Mouse (Mus musculus) frontal cortex, postnatal 14 days (tissue): Measurements from ENCODE around the gene Olfr145.
A peak's percentile ranks its signal among the peaks of the same experiment; 100 is the strongest.

ENCODE experiments used
- DNase-seq, 2 experiments: peaks; one replicate each; pipeline ENCODE4 v3.0.0; 2022; ENCODE audit warnings: low spot score in 2 of 2

Gene Olfr145

DNA sequence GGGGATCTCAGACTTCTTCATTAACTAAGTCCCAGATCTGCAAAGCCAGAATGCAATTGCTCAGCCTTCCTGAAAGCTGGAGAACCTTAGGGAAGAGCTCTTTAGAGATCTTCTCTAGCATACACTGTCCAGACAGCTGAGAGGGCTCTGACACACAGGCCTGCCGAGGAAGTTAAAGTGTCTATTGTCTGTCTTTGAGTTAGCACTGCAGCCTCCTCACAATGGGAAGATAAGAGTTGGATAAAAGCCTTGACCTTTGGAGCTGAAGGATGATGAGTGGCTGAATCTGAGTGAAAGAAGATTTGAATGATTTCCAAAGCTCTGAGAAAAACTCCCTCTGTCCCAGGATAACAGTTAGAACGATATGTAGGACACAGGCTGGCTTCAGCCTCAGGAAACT is at the start of gene Olfr145:
TSS of gene Olfr145 (plus strand) at position 64 of the 400 bp plus-strand sequence.
- DNase-seq, result no peak

DNA sequence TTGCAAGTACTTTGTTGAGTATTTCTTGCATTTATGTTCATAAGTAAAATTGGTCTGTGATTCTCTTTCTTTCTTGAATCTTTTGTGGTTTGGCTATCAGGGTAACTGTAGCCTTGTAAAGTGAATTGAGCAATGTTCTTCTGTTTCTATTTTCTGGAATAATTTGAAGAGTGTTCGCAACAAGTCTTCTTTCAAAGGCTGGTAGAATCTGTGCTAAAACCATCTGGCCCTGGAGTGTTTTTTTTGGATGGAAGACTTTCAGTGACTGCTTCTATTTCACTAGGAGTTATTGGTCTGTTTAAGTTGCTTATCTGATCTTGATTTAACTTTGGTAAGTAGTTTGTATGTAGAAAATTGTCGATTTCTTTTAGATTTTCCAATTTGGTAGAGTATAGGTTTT is 47.3 kb upstream of the Olfr145 start:
- DNase-seq, result no peak

DNA sequence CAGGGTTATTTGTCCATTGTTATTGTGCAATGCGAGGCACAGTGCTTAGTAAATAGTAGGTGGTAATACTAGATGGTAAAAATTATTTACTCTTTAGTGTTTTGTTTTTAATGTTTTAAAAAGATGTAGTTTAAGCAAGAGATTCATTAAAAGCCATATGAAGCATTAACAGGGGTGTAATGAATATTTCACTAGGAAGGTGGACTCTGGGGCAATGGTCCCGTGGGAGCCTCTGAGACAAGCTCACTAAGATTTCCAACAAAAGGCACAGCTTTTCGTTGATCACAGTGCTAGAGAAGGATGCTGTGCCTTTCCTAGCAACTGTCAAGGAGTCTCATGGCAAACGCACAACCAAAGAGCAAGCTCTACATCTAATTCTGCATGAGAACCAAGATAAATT is 42.6 kb upstream of the Olfr145 start, which contains the start of gene Olfr877:
TSS of gene Olfr877 (plus strand) at position 301 of the 400 bp plus-strand sequence.
- DNase-seq, result no peak

DNA sequence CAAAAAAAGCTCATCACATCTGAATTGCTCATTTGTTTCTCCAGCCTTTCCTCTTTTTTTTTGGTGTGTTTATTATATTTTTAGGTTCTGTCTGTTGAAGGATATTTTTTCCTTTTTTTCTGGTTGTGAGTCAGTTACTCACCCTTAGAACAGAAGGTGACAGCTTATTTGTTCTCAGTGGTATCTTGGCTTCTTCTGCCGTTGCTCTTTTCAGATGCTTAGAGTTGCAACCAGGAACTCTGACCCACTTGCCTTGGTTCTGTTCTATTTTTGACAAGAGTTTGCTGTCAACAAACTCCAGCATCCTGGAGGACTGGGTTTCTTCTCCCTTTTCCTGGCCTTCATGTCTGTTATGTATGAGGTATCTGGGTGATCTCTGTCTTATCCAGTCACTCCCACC is 33.2 kb upstream of the Olfr145 start:
- DNase-seq, result no peak

DNA sequence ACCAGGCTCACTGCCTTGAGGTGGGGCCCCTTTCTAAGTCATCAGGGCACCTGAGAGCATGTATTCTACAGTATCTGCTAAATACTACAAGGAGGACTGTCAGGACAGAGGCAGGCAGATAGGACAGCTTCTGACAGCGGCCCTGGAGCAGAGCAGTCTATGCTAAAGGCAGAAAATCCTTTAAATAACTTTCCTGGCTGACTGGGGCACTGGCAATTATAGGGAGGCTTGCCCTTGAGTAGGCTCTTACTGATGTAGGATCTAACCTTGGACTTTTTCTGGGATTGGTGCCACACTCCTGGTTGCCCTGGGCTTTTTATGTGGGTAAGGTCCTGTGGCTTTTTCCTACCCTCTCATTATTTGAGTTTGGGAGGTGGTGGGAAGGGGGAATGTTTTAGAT is 26.3 kb upstream of the Olfr145 start:
- no peak for DNase-seq

DNA sequence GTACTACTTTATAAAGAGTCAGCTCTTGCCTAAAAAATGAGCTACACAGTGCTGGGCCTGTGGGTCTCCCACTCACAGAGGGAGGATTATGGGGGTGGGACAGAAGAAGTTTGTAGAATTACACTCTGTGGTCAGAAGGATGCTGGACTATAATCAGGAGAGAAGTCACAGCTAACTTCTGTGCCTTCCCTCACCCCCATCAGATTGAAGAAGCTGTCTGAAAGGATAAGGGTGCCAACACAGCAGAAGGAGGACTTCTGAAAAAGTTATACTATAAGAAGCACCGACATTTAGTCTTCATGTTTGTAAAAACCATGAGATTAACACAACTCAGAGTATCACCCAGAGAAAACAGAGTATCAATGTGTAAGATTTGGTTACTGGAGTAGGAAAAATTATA is 25.4 kb upstream of the Olfr145 start:
- no peak for DNase-seq

DNA sequence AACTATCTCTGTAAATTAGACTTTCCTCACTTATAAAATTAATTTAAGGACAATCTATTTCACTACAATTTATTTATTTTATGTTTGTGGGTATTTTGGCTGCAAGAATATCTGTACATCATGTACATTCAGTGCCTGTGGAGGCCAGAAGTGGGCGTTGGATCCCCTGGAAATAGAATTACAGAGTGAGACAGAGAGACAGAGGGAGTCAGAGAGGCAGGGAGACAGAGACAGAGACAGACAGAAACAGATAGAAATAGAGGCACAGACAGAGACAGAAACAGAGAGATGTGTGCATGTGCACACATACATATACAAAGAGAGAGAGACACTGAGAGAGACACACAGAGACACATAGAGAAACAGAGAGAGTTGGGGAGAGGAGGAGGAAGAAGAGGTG is 25.0 kb upstream of the Olfr145 start:
- DNase-seq, result no peak

DNA sequence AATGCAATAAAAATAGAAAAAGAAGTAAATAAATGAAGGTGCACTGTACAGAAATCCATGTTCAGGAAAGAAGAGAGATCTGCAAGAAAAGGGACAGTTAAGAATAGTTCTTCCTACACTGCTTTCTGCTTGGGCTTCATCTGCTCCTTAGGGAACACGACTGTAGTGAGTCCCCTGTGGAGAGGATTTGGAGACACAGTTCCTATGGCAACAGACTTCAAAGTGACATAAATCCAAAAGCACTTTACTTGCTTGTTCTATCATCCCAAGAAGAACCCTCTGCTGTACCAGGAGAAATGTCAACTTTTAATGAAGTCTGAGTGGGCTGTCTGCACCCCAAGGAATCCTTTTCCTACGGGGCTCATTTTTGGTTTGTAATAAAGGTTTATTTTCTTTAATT is 5.6 kb upstream of the Olfr145 start:
- no peak for DNase-seq

DNA sequence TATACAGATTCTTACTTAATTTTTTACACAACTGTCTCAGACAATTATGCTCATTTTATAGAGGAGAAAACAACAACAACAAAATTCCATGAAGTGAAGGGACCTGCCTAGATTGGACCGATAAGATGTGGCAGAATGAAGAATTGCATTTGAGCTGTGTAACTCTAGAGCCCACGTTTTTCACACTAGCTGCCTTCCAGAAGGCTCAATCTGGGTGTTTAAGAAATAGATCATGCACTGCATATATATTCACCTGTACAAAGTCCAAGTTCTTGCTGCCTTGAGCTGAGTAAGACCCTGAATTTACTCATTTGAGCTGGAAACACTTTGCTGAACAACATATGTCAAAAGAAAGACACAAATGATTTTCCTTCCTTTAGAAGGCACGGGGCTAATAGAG is 9.0 kb downstream of the Olfr145 start:
- no peak for DNase-seq

DNA sequence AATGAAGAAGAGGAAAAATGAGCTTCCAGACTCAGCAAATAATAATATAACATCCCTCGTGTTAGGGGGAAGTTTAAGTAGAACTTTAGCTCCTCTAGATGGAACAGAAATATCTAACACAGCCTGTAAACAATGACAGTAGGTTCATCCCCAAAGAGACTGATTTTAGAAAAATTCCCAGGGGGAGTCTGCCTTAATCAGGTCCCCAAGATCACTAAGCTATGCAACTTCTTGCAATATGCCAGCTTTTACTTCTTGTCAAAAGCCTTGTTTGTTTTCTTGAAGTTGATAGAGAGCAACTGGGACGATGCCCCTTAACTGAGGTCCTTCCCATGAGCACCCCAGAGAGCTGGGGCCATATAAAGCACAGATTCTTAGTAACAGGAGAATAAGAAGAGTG is 21.0 kb downstream of the Olfr145 start, which contains the start of gene Olfr878:
TSS of gene Olfr878 (plus strand) at position 301 of the 400 bp plus-strand sequence.
- no peak for DNase-seq

DNA sequence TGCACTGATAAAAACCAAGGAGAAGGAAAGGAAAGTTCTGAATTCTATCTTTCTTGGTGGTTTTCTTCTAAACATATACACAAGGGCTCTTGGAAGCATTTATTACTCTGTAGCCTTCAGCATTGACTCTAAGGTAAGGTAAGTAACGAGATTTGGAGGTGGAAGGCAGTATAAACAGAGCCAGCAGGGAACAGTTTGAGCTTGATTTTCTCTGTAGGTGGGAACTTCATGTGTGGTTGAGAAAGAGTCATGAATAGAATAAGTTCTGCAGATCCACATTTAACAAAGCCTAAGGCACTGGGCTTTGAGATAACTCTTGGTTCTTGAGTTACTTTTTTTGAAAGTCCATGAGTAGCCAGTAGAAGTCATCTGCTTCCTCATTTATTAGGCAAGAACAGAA is 21.5 kb downstream of the Olfr145 start:
- no peak for DNase-seq

DNA sequence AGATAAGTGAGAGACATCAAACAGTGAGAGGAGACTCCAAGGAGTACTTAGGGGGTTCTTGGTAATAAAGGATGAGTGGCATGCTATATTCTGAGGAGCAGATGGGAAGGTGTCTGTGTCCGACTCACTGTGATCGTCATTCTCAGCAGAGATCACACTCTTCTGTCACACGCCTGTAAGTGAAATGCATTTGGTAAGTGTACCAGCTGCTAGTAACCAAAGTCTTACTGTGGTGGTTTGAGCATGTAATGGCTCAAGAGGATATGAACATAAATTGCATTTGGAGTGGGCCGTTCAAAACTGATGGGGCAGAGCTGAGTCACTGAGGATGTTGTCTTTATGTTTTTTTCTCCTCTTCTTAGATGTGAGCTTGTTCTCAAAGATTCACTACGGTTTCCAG is 27.7 kb downstream of the Olfr145 start:
- DNase-seq, result no peak

DNA sequence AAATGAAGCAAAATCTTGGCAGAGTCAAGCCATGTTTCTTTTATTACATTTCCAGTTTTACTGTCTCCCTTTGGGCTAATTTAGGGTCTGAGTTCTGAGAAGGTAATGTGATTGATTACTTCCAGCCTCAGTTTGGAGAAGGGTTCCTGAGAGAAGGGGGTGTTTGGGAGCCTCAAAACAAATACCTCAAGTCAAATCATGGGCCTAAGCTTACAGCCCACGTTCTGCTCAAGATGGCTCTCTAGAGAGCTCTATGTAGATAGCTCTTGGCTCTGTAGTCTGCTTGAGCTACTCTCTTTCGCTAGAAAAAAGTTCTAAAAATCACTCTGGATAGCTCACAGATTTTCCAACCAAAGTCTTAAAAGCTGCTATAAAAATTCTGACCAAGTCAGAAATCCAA is 28.9 kb downstream of the Olfr145 start:
- no peak for DNase-seq

DNA sequence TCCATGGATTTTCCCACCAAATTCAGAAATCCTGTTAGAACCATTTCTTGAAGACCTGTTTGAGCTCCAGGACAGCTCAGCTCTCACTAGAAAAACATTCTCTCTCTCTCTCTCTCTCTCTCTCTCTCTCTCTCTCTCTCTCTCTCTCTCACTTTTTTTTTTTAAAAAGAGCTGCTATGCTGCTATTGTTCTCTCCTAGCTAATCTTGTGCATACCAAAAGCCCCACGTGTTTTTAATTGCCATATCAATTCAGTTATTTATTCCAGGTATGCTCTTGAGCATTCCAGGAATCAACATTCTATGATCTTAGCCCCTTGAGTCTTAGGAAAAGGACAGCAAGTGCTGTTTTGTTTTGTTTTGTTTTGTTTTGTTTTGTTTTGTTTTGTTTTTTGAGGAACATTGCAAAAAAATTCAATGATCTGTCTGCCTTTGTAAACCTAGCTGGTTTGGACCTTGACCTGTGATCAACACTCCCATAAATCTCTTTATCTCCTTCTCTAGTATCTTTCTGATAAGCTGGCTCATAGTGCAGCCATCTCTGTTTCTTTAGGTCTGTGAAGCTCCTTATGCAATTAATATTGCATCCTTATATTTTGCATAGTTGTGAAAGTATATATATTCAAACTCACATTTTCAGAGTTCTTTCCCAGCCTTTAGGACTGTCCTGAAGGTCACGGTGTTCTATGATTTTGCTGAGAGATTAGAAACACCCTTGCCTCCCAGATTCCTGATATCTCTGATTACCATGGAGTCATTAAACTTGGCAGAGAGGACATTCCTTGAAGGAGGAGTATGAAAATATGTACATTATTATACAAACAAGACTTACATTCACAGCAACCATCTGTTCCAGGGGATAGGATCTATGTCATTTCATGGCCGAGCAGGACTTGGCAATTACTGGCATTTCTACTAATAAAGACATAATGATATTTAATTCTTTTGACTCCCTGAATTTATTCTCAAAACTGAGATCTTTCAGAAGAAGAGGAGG is 29.8 kb downstream of the Olfr145 start:
- no peak for DNase-seq

DNA sequence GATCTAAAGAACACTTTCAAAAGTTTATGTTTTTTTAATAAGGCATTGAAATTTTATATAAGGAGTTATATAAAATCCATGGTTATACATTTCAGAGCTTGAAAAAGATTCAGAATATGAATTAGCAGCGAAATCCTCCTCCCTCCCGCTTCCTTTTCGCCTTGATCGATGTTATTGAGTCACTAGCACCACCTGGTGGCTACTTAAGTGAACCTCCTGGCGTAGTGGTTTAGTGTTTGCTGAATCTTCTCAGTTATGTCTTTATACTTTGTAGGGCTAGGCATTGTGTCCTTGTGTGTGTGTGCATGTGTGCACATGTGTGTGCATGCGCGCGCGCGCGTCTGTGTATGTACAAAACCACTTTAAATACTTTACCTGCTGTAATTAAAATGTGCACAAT is 36.0 kb downstream of the Olfr145 start:
- peak; percentile 63 to 65 for DNase-seq

DNA sequence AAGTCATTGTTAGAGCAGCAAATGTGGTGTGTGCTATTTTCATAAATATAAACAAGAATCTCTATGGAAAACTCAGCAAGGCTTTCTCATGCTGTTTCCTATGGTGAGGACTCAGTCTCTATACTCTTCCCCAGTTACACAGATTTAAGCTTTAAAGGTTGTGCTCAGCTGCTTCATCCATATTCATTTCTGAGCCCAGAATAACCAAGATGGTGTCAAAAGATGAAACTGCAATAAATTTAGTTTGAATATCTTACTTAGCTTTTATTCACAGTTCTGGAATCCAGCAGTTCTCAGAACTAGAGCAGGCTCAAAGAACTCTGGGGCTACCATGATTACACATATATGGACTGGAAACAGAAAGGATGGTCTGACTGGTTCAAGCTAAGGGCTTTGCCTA is 37.6 kb downstream of the Olfr145 start:
- DNase-seq, result no peak

DNA sequence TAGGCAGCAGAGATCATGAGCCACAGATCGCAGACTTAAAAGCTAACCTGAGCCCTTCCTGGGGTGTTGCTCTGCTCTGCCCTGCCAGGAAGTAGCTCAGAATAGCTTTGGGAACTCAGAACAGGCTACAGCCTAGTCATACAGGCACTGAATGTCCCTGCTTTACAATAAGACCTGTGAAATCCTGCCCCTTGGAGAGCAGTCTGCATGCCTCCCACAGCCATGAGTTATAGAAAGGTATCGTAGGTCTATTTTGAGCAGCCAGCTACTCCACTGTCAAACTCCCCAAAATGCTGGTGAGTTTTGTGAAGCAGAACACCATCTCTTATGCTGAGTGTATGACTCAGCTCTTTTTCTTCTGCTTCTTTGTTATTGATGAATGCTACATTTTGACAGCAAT is 44.6 kb downstream of the Olfr145 start:
- DNase-seq, result no peak
